Mouse (Mus musculus): ENCODE data around the gene Socs4. TPM values are rescaled to one million over a fixed set of nuclear protein-coding genes. Genes with fewer than 3 reads are reported as not detected.
A peak's percentile ranks its signal among the peaks of the same experiment; 100 is the strongest.

Gene Socs4
- 6.7 and 10.4 TPM in 2 replicates for total RNA-seq (2012; rRNA removed)

- Histone ChIP-seq H3K4me1 (ENCODE audit: control insufficient read depth in 2 of 2, insufficient read depth in 2 of 2, low read length in 2 of 2, poor library complexity in 1 of 2) (no peaks in the 10 kb centered on the region; a peak in 2 of 4 replicates), H3K27ac (ENCODE audit: insufficient read depth, low read depth, low read length, poor library complexity, severe bottlenecking) (peak within 1 kb of the TSS; percentile 90), H3K9me3 (ENCODE audit: control insufficient read depth, insufficient read depth, low read depth, low read length) (no peaks in the 10 kb centered on the region), H3K36me3 (ENCODE audit: control insufficient read depth, insufficient read depth, low read length, poor library complexity, severe bottlenecking) (peaks cover 2% of the 10 kb centered on the region), H3K4me3 (ENCODE audit: insufficient read depth in 1 of 2, low read depth in 1 of 2, low read length in 2 of 2, poor library complexity in 1 of 2, severe bottlenecking in 1 of 2) (peak within 1 kb of the TSS; percentile 95 to 97), H3K9ac (ENCODE audit: insufficient read depth, low read depth, low read length, poor library complexity, severe bottlenecking) (peak within 1 kb of the TSS; percentile 97)
- in situ Hi-C loops (cut with MboI; ENCODE audit: low sequenced_read_pairs in 2 of 2, unreplicated experiment in 2 of 2): no loop called here
- TF ChIP-seq MAFK (IDR thresholded peaks at IDR 0.05; ENCODE audit: insufficient read depth, low read depth, low read length) (no peak), ZC3H11A (IDR thresholded peaks at IDR 0.05; ENCODE audit: borderline replicate concordance, low read depth, low read length) (no peak), CHD2 (IDR thresholded peaks at IDR 0.05; ENCODE audit: low read depth, low read length) (no peak), HCFC1 (IDR thresholded peaks at IDR 0.05; ENCODE audit: borderline replicate concordance, insufficient read depth, low read length) (peak; percentile 67)
- DNase-seq (ENCODE audit: low read depth, low spot score): peak; percentile 83
Observed at GRCm38 (mm10) chr14:47276637-47277393, at the start of gene Socs4, which contains the start of gene Wdhd1. TSS of gene Socs4 (plus strand) at chr14:47276931. TSS of gene Wdhd1 (minus strand) at chr14:47276857.

- no peak for DNase-seq (ENCODE audit: low read depth, low spot score)
- in situ Hi-C loops (cut with MboI; ENCODE audit: low sequenced_read_pairs in 2 of 2, unreplicated experiment in 2 of 2): no loop called here
- Histone ChIP-seq H3K9me3 (ENCODE audit: control insufficient read depth, insufficient read depth, low read depth, low read length) (no peaks in the 10 kb centered on the region), H3K9ac (ENCODE audit: insufficient read depth, low read depth, low read length, poor library complexity, severe bottlenecking) (no peak overlapping the region), H3K36me3 (ENCODE audit: control insufficient read depth, insufficient read depth, low read length, poor library complexity, severe bottlenecking) (no peaks in the 10 kb centered on the region), H3K4me3 (ENCODE audit: insufficient read depth in 1 of 2, low read depth in 1 of 2, low read length in 2 of 2, poor library complexity in 1 of 2, severe bottlenecking in 1 of 2) (no peak overlapping the region), H3K27ac (ENCODE audit: insufficient read depth, low read depth, low read length, poor library complexity, severe bottlenecking) (no peak overlapping the region), H3K4me1 (ENCODE audit: control insufficient read depth in 2 of 2, insufficient read depth in 2 of 2, low read length in 2 of 2, poor library complexity in 1 of 2) (no peaks in the 10 kb centered on the region)
- TF ChIP-seq ZNF384 (IDR thresholded peaks at IDR 0.05; ENCODE audit: low read depth, low read length): no peak
- no peak for TF ChIP-seq ZC3H11A (IDR thresholded peaks at IDR 0.05; ENCODE audit: borderline replicate concordance, low read depth, low read length)
- TF ChIP-seq MAFK (IDR thresholded peaks at IDR 0.05; ENCODE audit: insufficient read depth, low read depth, low read length): no peak
- TF ChIP-seq HCFC1 (IDR thresholded peaks at IDR 0.05; ENCODE audit: borderline replicate concordance, insufficient read depth, low read length): no peak
- TF ChIP-seq CHD2 (IDR thresholded peaks at IDR 0.05; ENCODE audit: low read depth, low read length): no peak
Observed at GRCm38 (mm10) chr14:47229796-47230376, 46.8 kb upstream of the Socs4 start.

GRCm38 (mm10) chr14:47233602-47234001 is 43.1 kb upstream of the Socs4 start:
- Histone ChIP-seq H3K36me3 (ENCODE audit: control insufficient read depth, insufficient read depth, low read length, poor library complexity, severe bottlenecking) (no peaks in the 10 kb centered on the region), H3K4me1 (ENCODE audit: control insufficient read depth in 2 of 2, insufficient read depth in 2 of 2, low read length in 2 of 2, poor library complexity in 1 of 2) (0 out of 4 replicates have a peak, but pooled peaks cover 0 to 2% of the 10 kb centered on the region in 2 experiments), H3K9me3 (ENCODE audit: control insufficient read depth, insufficient read depth, low read depth, low read length) (no peaks in the 10 kb centered on the region), H3K9ac (ENCODE audit: insufficient read depth, low read depth, low read length, poor library complexity, severe bottlenecking) (no peak overlapping the region), H3K27ac (ENCODE audit: insufficient read depth, low read depth, low read length, poor library complexity, severe bottlenecking) (no peak overlapping the region), H3K4me3 (ENCODE audit: insufficient read depth in 1 of 2, low read depth in 1 of 2, low read length in 2 of 2, poor library complexity in 1 of 2, severe bottlenecking in 1 of 2) (no peak overlapping the region)
- no peak for DNase-seq (ENCODE audit: low read depth, low spot score)
- in situ Hi-C loops (cut with MboI; ENCODE audit: low sequenced_read_pairs in 2 of 2, unreplicated experiment in 2 of 2): no loop called here
- TF ChIP-seq CHD2 (IDR thresholded peaks at IDR 0.05; ENCODE audit: low read depth, low read length) (no peak), HCFC1 (IDR thresholded peaks at IDR 0.05; ENCODE audit: borderline replicate concordance, insufficient read depth, low read length) (no peak), ZNF384 (IDR thresholded peaks at IDR 0.05; ENCODE audit: low read depth, low read length) (no peak), MAFK (IDR thresholded peaks at IDR 0.05; ENCODE audit: insufficient read depth, low read depth, low read length) (no peak), ZC3H11A (IDR thresholded peaks at IDR 0.05; ENCODE audit: borderline replicate concordance, low read depth, low read length) (no peak)

- in situ Hi-C loops (cut with MboI; ENCODE audit: low sequenced_read_pairs in 2 of 2, unreplicated experiment in 2 of 2): no loop called here
- Histone ChIP-seq H3K9ac (ENCODE audit: insufficient read depth, low read depth, low read length, poor library complexity, severe bottlenecking) (no peak overlapping the region), H3K27ac (ENCODE audit: insufficient read depth, low read depth, low read length, poor library complexity, severe bottlenecking) (no peak overlapping the region), H3K36me3 (ENCODE audit: control insufficient read depth, insufficient read depth, low read length, poor library complexity, severe bottlenecking) (no peaks in the 10 kb centered on the region), H3K4me1 (ENCODE audit: control insufficient read depth in 2 of 2, insufficient read depth in 2 of 2, low read length in 2 of 2, poor library complexity in 1 of 2) (0 out of 4 replicates have a peak, but pooled peaks cover 0 to 2% of the 10 kb centered on the region in 2 experiments), H3K4me3 (ENCODE audit: insufficient read depth in 1 of 2, low read depth in 1 of 2, low read length in 2 of 2, poor library complexity in 1 of 2, severe bottlenecking in 1 of 2) (no peak overlapping the region), H3K9me3 (ENCODE audit: control insufficient read depth, insufficient read depth, low read depth, low read length) (no peaks in the 10 kb centered on the region)
- TF ChIP-seq MAFK (IDR thresholded peaks at IDR 0.05; ENCODE audit: insufficient read depth, low read depth, low read length): no peak
- TF ChIP-seq ZNF384 (IDR thresholded peaks at IDR 0.05; ENCODE audit: low read depth, low read length): no peak
- TF ChIP-seq ZC3H11A (IDR thresholded peaks at IDR 0.05; ENCODE audit: borderline replicate concordance, low read depth, low read length): no peak
- TF ChIP-seq HCFC1 (IDR thresholded peaks at IDR 0.05; ENCODE audit: borderline replicate concordance, insufficient read depth, low read length): no peak
- TF ChIP-seq CHD2 (IDR thresholded peaks at IDR 0.05; ENCODE audit: low read depth, low read length): no peak
- no peak for DNase-seq (ENCODE audit: low read depth, low spot score)
Observed at GRCm38 (mm10) chr14:47234032-47234431, 42.7 kb upstream of the Socs4 start.

Measured in ES-E14 (cell line).